Mouse (Mus musculus) lung, embryonic 15.5 days (tissue): Measurements from ENCODE around the gene Kcnq1. TPM values are rescaled to one million over a fixed set of nuclear protein-coding genes. Genes with fewer than 3 reads are reported as not detected.
A peak's percentile ranks its signal among the peaks of the same experiment; 100 is the strongest.

Experiments used
- ATAC-seq: fragments of 200-750 bp; cut with Nextera tagmentation; 2 replicates; pipeline ENCODE4 v1.8.0; 2017; ENCODE audit warnings: moderate number of reproducible peaks, borderline replicate concordance; ENCODE audit not compliant: low FRiP score, low TSS enrichment; ENCODE audit errors: extremely low read depth
- H3K27ac ChIP-seq: fragments of 300-500 bp; sonication (generic); 2 replicates; pipeline ENCODE4 v1.5.1; 2015; ENCODE audit warnings: moderate library complexity, mild to moderate bottlenecking, inconsistent platforms
- H3K27me3 ChIP-seq: fragments of 300-500 bp; sonication (generic); 2 replicates; pipeline ENCODE4 v1.6.1; 2015; ENCODE audit warnings: inconsistent platforms
- H3K36me3 ChIP-seq: fragments of 300-500 bp; sonication (generic); 2 replicates; pipeline ENCODE4 v1.6.1; 2015; ENCODE audit warnings: inconsistent platforms
- H3K4me1 ChIP-seq: fragments of 300-500 bp; sonication (generic); 2 replicates; pipeline ENCODE4 v1.6.1; 2015; ENCODE audit warnings: inconsistent platforms
- H3K4me2 ChIP-seq: fragments of 300-500 bp; sonication (generic); 2 replicates; pipeline ENCODE4 v1.6.1; 2015; ENCODE audit warnings: inconsistent platforms, mild to moderate bottlenecking, moderate library complexity
- H3K4me3 ChIP-seq: fragments of 300-500 bp; sonication (generic); 2 replicates; pipeline ENCODE4 v1.5.1; 2015; ENCODE audit warnings: mild to moderate bottlenecking, inconsistent platforms
- H3K9ac ChIP-seq: fragments of 300-500 bp; sonication (generic); 2 replicates; pipeline ENCODE4 v1.6.1; 2015; ENCODE audit warnings: inconsistent platforms
- H3K9me3 ChIP-seq: fragments of 300-500 bp; sonication (generic); 2 replicates; pipeline ENCODE4 v1.6.1; 2016; ENCODE audit warnings: inconsistent platforms
- WGBS: fragments of 180-500 bp; shearing (Covaris S2); methylation state at CpG from one replicate; pipeline ENCODE4 v1.1.7; 2015; 5-methylcytosine and 5-hydroxymethylcytosine counted together
- polyA plus RNA-seq: library from polyadenylated mRNA; unstranded; fragments of >200 nt; fragmentation: Nextera tagmentation; extraction: Ambion mirVana; gene quantifications from 2 replicates; pipeline ENCODE4 v1.2.1, GENCODE M21; 2015

Gene Kcnq1
- polyA plus RNA-seq, 1 experiment from 2014 or later: 6.0 TPM

GRCm38 (mm10) chr7:143359762-143360161 is 253.6 kb downstream of the Kcnq1 start:
- Histone ChIP-seq H3K36me3 (no peaks in the 10 kb centered on the region), H3K9me3 (no peaks in the 10 kb centered on the region), H3K4me3 (no peak overlapping the region), H3K27me3 (no peaks in the 10 kb centered on the region), H3K4me2 (no peak overlapping the region), H3K27ac (no peak overlapping the region), H3K9ac (no peak overlapping the region), H3K4me1 (peaks cover 19% of the 10 kb centered on the region)
- ATAC-seq: no peak
- 57% methylated on average over 1 of the region's 1 CpGs for WGBS

- Histone ChIP-seq H3K9ac (no peak overlapping the region), H3K27me3 (no peaks in the 10 kb centered on the region), H3K4me3 (no peak overlapping the region), H3K4me1 (peaks cover 29% of the 10 kb centered on the region), H3K9me3 (no peaks in the 10 kb centered on the region), H3K4me2 (no peak overlapping the region), H3K36me3 (no peaks in the 10 kb centered on the region), H3K27ac (no peak overlapping the region)
- no peak for ATAC-seq
- 42% methylated on average over 5 of the region's 5 CpGs for WGBS
These were observed 254.6 kb downstream of the Kcnq1 start for GRCm38 (mm10) chr7:143360776-143361175.

- 0 out of 2 replicates have a peak, but pooled peaks have one; percentile 11 for ATAC-seq
- Histone ChIP-seq H3K9ac (no peak overlapping the region), H3K4me3 (no peak overlapping the region), H3K9me3 (no peaks in the 10 kb centered on the region), H3K36me3 (no peaks in the 10 kb centered on the region), H3K27ac (no peak overlapping the region; the same call in 1 of the 2 replicates), H3K4me1 (peaks cover 45% of the 10 kb centered on the region), H3K4me2 (no peak overlapping the region), H3K27me3 (no peaks in the 10 kb centered on the region)
- 55% methylated on average over 7 of the region's 7 CpGs for WGBS
These were observed 258.1 kb downstream of the Kcnq1 start for GRCm38 (mm10) chr7:143364092-143364832.

- Histone ChIP-seq H3K27ac (no peak overlapping the region), H3K9ac (no peak overlapping the region), H3K4me3 (no peak overlapping the region), H3K4me1 (peaks cover 45% of the 10 kb centered on the region), H3K27me3 (no peaks in the 10 kb centered on the region), H3K36me3 (no peaks in the 10 kb centered on the region), H3K4me2 (no peak overlapping the region), H3K9me3 (no peaks in the 10 kb centered on the region)
- 66% methylated on average over 8 of the region's 8 CpGs for WGBS
- ATAC-seq: 0 out of 2 replicates have a peak, but pooled peaks have one; percentile 52
These were observed 259.0 kb downstream of the Kcnq1 start for GRCm38 (mm10) chr7:143364969-143365839.

GRCm38 (mm10) chr7:143367366-143368266 is 261.5 kb downstream of the Kcnq1 start:
- H3K9me3 ChIP-seq: no peaks in the 10 kb centered on the region
- no peak for ATAC-seq
- no peak overlapping the region for H3K9ac ChIP-seq
- peak overlapping the region; percentile 48 for H3K4me2 ChIP-seq
- WGBS: 29% methylated on average over 20 of the region's 20 CpGs
- peaks cover 44% of the 10 kb centered on the region for H3K4me1 ChIP-seq
- H3K27ac ChIP-seq: no peak overlapping the region
- no peaks in the 10 kb centered on the region for H3K36me3 ChIP-seq
- no peak overlapping the region for H3K4me3 ChIP-seq
- H3K27me3 ChIP-seq: no peaks in the 10 kb centered on the region

GRCm38 (mm10) chr7:143368267-143368643 is 262.1 kb downstream of the Kcnq1 start:
- WGBS: 61% methylated on average over 7 of the region's 7 CpGs
- H3K9ac ChIP-seq: no peak overlapping the region
- no peaks in the 10 kb centered on the region for H3K36me3 ChIP-seq
- ATAC-seq: no peak
- peak overlapping the region; percentile 48; the same call in 1 of the 2 replicates for H3K4me2 ChIP-seq
- peaks cover 50% of the 10 kb centered on the region for H3K4me1 ChIP-seq
- no peak overlapping the region for H3K4me3 ChIP-seq
- H3K27ac ChIP-seq: no peak overlapping the region
- H3K27me3 ChIP-seq: no peaks in the 10 kb centered on the region
- no peaks in the 10 kb centered on the region for H3K9me3 ChIP-seq

- no peaks in the 10 kb centered on the region for H3K36me3 ChIP-seq
- no peak overlapping the region for H3K4me2 ChIP-seq
- H3K9me3 ChIP-seq: no peaks in the 10 kb centered on the region
- no peak overlapping the region for H3K27ac ChIP-seq
- H3K4me1 ChIP-seq: peaks cover 25% of the 10 kb centered on the region
- 36% methylated on average over 2 of the region's 2 CpGs for WGBS
- H3K27me3 ChIP-seq: no peaks in the 10 kb centered on the region
- no peak for ATAC-seq
- no peak overlapping the region for H3K4me3 ChIP-seq
- no peak overlapping the region for H3K9ac ChIP-seq
These were observed 265.2 kb downstream of the Kcnq1 start for GRCm38 (mm10) chr7:143371336-143371735.

- no peaks in the 10 kb centered on the region for H3K9me3 ChIP-seq
- no peak for ATAC-seq
- H3K4me1 ChIP-seq: peaks cover 14% of the 10 kb centered on the region; the same call in 1 of the 2 replicates
These were observed 267.1 kb downstream of the Kcnq1 start for GRCm38 (mm10) chr7:143373265-143373664.

GRCm38 (mm10) chr7:143375945-143376344 is 269.8 kb downstream of the Kcnq1 start:
- WGBS: 76% methylated on average over 16 of the region's 16 CpGs
- Histone ChIP-seq H3K27me3 (no peaks in the 10 kb centered on the region), H3K9me3 (no peaks in the 10 kb centered on the region), H3K4me3 (no peak overlapping the region), H3K4me2 (no peak overlapping the region), H3K4me1 (peaks cover 13% of the 10 kb centered on the region; the same call in 1 of the 2 replicates), H3K9ac (no peak overlapping the region), H3K36me3 (no peaks in the 10 kb centered on the region), H3K27ac (no peak overlapping the region)
- no peak for ATAC-seq

More at GRCm38 (mm10) chr7:143373265-143373664, 267.1 kb downstream of the Kcnq1 start:
- H3K9ac ChIP-seq: no peak overlapping the region
- 76% methylated on average over 3 of the region's 3 CpGs for WGBS
- no peaks in the 10 kb centered on the region for H3K36me3 ChIP-seq
- H3K4me3 ChIP-seq: no peak overlapping the region
- H3K4me2 ChIP-seq: no peak overlapping the region
- no peak overlapping the region for H3K27ac ChIP-seq
- no peaks in the 10 kb centered on the region for H3K27me3 ChIP-seq

- no peak overlapping the region for H3K4me2 ChIP-seq
- ATAC-seq: no peak
- H3K4me3 ChIP-seq: no peak overlapping the region
- WGBS: 48% methylated on average over 20 of the region's 20 CpGs
- no peak overlapping the region for H3K9ac ChIP-seq
- H3K36me3 ChIP-seq: no peaks in the 10 kb centered on the region
- no peaks in the 10 kb centered on the region for H3K9me3 ChIP-seq
- no peaks in the 10 kb centered on the region for H3K4me1 ChIP-seq
- H3K27ac ChIP-seq: no peak overlapping the region
- no peaks in the 10 kb centered on the region for H3K27me3 ChIP-seq
These were observed 274.4 kb downstream of the Kcnq1 start for GRCm38 (mm10) chr7:143380466-143381073.

GRCm38 (mm10) chr7:143386632-143387031 is 280.5 kb downstream of the Kcnq1 start:
- Histone ChIP-seq H3K4me3 (no peak overlapping the region), H3K27ac (no peak overlapping the region), H3K36me3 (no peaks in the 10 kb centered on the region), H3K9me3 (no peaks in the 10 kb centered on the region), H3K27me3 (no peaks in the 10 kb centered on the region), H3K4me2 (no peak overlapping the region), H3K9ac (no peak overlapping the region), H3K4me1 (peaks cover 23% of the 10 kb centered on the region)
- ATAC-seq: no peak
- 28% methylated on average over 1 of the region's 1 CpGs for WGBS
